Mouse (Mus musculus) heart, postnatal 10 days (tissue): ENCODE results near the gene Serinc2. TPM values are rescaled to one million over a fixed set of nuclear protein-coding genes. Genes with fewer than 3 reads are reported as not detected.

Source experiments
- DNase-seq, 2 experiments: peaks; one replicate each; pipeline ENCODE4 v3.0.0; 2021
- intact Hi-C: fragments of 180-260 bp; cut with DNase I; formaldehyde crosslinking; loops from one replicate; pipeline ENCODE4 v1.15.1; 2025
- total RNA-seq, 2 experiments: library from RNA; stranded (reverse); gene quantifications; 2 replicates each; pipeline ENCODE4 v1.2.3; 2021

Gene Serinc2
- total RNA-seq, 2 experiments from 2014 or later: 3.0 to 3.1 TPM

- DNase-seq: peak; percentile 88 to 92
- intact Hi-C loops: no loop called here
Measured at GRCm38 (mm10) chr4:130298877-130299628, 20.0 kb upstream of the Serinc2 start.

DNA sequence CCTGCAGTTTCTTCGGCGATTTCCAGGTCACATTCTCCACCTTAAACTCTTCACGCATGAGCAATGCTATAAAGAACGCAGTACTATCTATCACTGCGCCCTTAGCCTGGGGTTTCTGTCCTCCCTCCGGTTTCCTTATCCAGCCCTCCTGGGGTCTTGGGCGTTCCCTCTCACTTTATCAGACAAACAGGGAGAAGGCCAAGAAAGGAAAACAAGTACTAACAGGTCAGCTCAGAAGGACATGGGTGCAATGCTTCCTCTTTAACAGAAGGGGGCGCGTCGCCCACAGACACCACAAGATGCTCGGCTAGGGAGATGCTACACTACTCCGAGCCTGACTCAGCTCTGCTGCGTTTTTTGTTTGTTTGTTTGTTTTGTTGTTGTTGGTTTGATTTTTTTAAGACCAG is 18.1 kb upstream of the Serinc2 start:
- intact Hi-C loops: no loop called here
- peak in 1 of 2 experiments; percentile 31 for DNase-seq

- intact Hi-C loops: no loop called here
- no peak for DNase-seq
Measured at GRCm38 (mm10) chr4:130296243-130296965, 17.4 kb upstream of the Serinc2 start.

- intact Hi-C loops: no loop called here
- peak; percentile 23 to 57 for DNase-seq
Measured at GRCm38 (mm10) chr4:130295047-130295745, 16.2 kb upstream of the Serinc2 start.

GRCm38 (mm10) chr4:130294513-130294912 is 15.5 kb upstream of the Serinc2 start:
- DNase-seq: no peak
- intact Hi-C loops: no loop called here

DNA sequence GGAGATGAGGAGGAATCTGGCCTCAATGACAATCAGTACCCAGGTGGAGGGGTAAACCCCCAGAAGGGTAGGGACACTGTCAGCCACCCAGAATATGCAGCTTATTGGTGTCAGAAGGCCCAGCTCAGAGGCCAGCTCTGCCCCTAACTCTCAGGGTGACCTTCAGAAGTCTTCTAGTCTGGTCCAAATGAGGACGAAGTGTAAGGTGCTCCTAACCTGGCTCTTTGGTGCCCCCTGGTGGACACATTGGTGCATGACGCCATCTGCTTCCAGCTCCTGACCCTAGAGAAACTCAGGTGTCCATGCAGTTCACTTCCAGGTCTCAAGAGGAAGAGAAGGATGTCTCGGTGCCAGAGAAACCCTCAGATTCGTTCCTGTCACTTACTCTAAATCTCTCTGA is 13.3 kb upstream of the Serinc2 start:
- DNase-seq: peak; percentile 80 to 87
- intact Hi-C loops: loop anchor here (1.0 to 2.0 kb wide), 2 partner anchors 28 to 93 kb away; no protein-coding TSS in a partner anchor

GRCm38 (mm10) chr4:130289824-130290223 is 10.8 kb upstream of the Serinc2 start:
- no peak for DNase-seq
- intact Hi-C loops: no loop called here

DNA sequence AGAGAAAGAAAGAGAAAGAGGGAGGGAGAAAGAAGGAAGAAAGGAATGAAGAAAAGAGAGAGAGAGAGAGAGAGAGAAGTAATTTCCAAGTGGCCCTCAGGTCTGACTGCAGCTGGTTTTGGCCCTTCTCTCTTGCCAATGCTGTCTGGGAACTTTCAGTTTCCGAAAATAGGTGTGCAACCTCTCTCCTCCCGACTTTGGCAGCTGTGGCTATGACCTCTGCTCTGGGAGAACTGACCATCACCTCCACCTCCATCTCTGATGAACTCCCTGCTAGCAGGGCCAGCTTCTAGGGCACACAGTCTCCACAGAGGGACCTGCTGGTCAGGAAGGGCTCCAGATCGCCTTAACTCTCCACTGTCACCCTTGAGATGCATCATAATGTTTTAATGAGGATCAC is 7.5 kb upstream of the Serinc2 start:
- DNase-seq: peak; percentile 45 to 47
- intact Hi-C loops: no loop called here

- DNase-seq: no peak
- intact Hi-C loops: no loop called here
Measured at GRCm38 (mm10) chr4:130283826-130284225, 4.8 kb upstream of the Serinc2 start.

DNA sequence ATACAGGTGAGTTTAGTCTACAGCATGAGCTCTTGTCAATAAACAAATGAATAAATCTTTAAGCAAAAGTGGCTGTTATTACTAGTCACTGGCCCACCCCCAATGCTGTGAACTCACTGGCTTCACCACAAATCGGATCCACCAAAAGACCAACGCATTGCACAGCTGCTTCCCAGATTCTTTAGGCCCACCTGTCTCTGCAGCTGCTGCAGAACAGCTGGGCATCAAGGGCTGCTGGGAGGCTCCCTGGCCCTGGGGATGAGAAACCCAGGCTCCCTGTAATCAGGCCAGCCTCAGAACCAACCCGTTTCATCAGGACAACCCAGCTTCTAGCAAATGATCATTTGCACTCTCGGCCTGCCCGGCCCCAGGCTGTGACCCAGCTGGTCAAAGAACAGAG is 3.9 kb upstream of the Serinc2 start:
- no peak for DNase-seq
- intact Hi-C loops: no loop called here

DNA sequence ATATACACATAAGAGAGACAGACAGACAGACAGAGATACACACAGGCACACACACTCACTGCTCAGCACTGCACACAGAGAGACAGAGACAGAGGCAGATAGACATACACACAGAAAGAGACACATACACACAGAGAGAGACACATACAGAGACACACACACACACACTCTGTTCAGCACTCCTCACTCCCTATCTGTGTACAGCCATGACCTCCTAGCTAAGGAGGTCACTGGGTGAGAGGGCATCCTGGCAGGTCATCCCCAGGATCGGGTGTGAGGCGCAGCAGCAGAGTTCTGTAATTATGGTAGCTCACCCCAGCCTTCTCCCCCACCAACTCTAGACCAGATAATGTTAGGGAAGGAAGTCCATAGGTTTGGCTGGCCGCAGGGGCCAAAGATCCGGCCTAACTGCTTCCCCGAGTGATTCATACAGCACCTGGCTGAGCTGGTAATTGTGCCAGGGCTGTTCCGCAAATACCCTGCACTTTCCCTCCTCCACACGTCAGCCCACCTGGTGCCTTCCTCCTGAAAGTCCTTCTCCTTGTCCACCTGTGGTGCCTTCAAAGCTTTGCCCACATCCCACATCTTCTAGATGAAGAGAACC is 2.3 kb downstream of the Serinc2 start:
- no peak for DNase-seq
- intact Hi-C loops: no loop called here

DNA sequence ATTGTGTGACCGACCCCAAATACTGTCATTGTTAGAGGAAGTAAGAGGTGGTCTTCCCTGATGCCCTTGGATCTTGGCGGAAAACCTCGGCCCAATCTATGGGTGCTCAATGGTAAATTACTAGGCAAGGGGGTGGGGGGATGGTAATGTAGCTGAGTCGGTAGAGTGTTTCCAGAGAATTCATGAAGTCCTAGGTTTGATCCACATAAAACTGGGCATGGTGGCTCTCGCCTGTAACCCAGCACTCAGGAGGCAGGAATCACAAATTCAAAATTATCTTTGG is 3.2 kb downstream of the Serinc2 start:
- intact Hi-C loops: no loop called here
- no peak for DNase-seq

GRCm38 (mm10) chr4:130275016-130275822 is 3.8 kb downstream of the Serinc2 start:
- intact Hi-C loops: no loop called here
- DNase-seq: peak in 1 of 2 experiments; percentile 15

DNA sequence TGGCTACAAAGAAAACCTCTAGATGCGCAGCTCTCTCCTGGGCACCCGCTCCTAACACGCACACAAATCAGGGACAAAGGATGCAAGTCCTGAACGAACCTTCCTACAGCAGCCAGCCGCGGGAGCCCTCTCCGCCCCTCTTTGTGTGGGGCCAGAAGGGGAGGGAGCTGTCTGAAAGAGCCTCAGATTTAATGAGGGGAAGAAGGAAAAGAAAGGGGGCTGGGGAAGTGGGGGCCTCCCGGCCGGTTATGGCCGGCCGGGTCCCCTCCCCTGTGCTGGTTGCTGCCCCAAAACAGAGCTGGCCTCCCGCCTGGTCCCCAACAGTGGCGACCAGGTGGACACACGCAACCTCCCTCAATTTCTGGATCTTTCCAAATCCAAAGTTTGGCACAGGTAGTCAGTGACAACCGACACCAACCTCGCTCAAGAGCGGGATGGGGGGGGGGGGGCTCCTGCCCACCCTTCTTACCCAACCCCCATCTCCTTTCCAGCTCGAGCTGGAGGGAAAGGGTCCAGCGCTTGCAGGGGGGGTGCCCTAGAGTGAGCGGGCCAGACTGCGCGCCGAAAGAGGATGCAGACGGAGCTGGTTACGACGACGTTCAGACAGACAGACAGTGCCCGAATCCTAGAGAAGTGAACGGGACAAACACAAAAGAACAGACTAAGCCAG is 4.5 kb downstream of the Serinc2 start:
- peak in 1 of 2 experiments; percentile 14 for DNase-seq
- intact Hi-C loops: no loop called here

GRCm38 (mm10) chr4:130273698-130274345 is 5.2 kb downstream of the Serinc2 start:
- intact Hi-C loops: no loop called here
- no peak for DNase-seq

- DNase-seq: no peak
- intact Hi-C loops: no loop called here
Measured at GRCm38 (mm10) chr4:130270611-130271347, 8.2 kb downstream of the Serinc2 start.

GRCm38 (mm10) chr4:130270089-130270488 is 8.9 kb downstream of the Serinc2 start:
- no peak for DNase-seq
- intact Hi-C loops: no loop called here

GRCm38 (mm10) chr4:130268736-130269135 is 10.3 kb downstream of the Serinc2 start:
- DNase-seq: no peak
- intact Hi-C loops: no loop called here

GRCm38 (mm10) chr4:130267069-130267468 is 11.9 kb downstream of the Serinc2 start:
- no peak for DNase-seq
- intact Hi-C loops: no loop called here
